Mouse (Mus musculus): ENCODE data around the gene Acp5. TPM values are rescaled to one million over a fixed set of nuclear protein-coding genes. Genes with fewer than 3 reads are reported as not detected.

The Acp5 gene
- total and polyA plus RNA-seq, 3 experiments: 0.34 TPM; not detected in 2

DNA sequence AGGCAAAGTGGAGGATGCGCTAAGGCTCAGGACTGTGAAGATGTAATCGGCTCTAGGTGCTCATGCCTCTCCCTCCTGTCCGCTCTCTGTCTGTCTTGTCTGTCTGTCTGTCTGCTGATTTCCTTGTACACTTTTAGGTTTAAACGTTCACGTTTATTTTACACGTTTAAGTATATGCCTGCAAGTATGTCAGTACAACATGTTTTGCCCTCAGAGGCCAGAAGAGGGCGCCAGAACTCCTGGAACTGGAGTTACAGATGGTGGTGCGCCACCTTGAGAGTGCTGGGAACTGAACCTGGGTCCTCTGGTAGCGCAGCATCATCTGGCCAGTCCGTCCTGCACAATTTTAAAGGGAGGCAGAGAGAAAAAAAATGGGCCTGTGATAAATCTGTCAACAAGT lies 31.2 kb upstream of the Acp5 start:
- H3K27ac ChIP-seq (ENCODE audit: insufficient read depth, low read depth): no peak overlapping the region
- H3K9me3 ChIP-seq (replicated peaks; ENCODE audit: low read length): peaks cover 13% of the 10 kb centered on the region
- H3K9ac ChIP-seq (ENCODE audit: insufficient read depth, low read depth): no peak overlapping the region
- dilution Hi-C loops (cut with MboI; ENCODE audit: extremely low pct_ligation_motif_present, extremely low pct_unique_long_range_greater_than_20kb, low sequenced_read_pairs) (no loop called here), in situ Hi-C loops (cut with MboI; ENCODE audit: low pct_ligation_motif_present, low pct_unique_long_range_greater_than_20kb, low sequenced_read_pairs) (no loop called here)
- H3K79me2 ChIP-seq (replicated peaks; ENCODE audit: control insufficient read depth, extremely low read depth, insufficient read depth, poor library complexity, severe bottlenecking): no peaks in the 10 kb centered on the region
- no peaks in the 10 kb centered on the region for H3K36me3 ChIP-seq (replicated peaks in 1 of 2; ENCODE audit: control insufficient read depth in 1 of 2, insufficient read depth in 1 of 2, low read length in 1 of 2)
- H3K4me3 ChIP-seq (replicated peaks in 1 of 3; ENCODE audit: low read depth in 2 of 3, low read length in 2 of 3, poor library complexity in 1 of 3): no peak overlapping the region
- H3K27me3 ChIP-seq (replicated peaks): peaks cover 4% of the 10 kb centered on the region
- no peak overlapping the region for H3K4me2 ChIP-seq (ENCODE audit: insufficient read depth, low read depth, poor library complexity, severe bottlenecking)
- DNase-seq (ENCODE audit: extremely low read depth): no peak
- H3K4me1 ChIP-seq (ENCODE audit: control insufficient read depth in 1 of 2, insufficient read depth in 2 of 2): no peaks in the 10 kb centered on the region
- TF ChIP-seq SIN3A (IDR thresholded peaks at IDR 0.05; ENCODE audit: low read length) (no peak), USF2 (conservative IDR thresholded peaks at IDR 0.05; ENCODE audit: low read depth, low read length) (no peak), ETS1 (conservative IDR thresholded peaks at IDR 0.05; ENCODE audit: low read depth, low read length) (no peak), JUND (conservative IDR thresholded peaks at IDR 0.05; ENCODE audit: low read depth, low read length) (no peak), CTCF (conservative IDR thresholded peaks at IDR 0.05 in 1 of 2, IDR thresholded peaks at IDR 0.05 in 1 of 2; ENCODE audit: low read depth in 2 of 2, low read length in 2 of 2) (0 out of 4 replicates have a peak, but pooled peaks of 1 of the 2 experiments have one; percentile 18), ZMIZ1 (IDR thresholded peaks at IDR 0.05; ENCODE audit: low read depth, low read length) (no peak), MYC (IDR thresholded peaks at IDR 0.05; ENCODE audit: low read depth, low read length) (no peak), CHD1 (IDR thresholded peaks at IDR 0.05; ENCODE audit: low read depth, low read length) (no peak)

DNA sequence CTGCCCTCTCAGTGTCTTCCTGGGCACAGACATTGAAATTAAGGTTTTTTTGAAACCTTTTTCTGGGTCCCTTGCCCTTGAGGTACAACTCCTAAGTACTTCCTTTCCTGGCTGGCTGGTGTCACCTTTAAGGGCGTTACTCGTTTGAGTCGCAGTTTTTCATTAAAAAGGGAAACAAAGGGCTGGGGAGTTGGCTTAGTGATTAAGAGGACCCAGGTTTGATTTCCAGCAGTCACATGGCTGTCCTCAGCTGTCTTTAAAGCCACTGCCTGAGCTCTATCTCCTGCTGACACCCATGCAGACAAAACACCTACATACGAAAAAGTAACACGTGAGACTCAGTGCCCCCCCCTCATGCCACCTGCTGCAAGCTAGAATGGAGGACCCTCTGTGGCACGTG lies 30.5 kb upstream of the Acp5 start:
- H3K27ac ChIP-seq (ENCODE audit: insufficient read depth, low read depth): no peak overlapping the region
- TF ChIP-seq MXI1 (IDR thresholded peaks at IDR 0.05; ENCODE audit: low read depth, low read length): no peak
- TF ChIP-seq POLR2AphosphoS2 (IDR thresholded peaks at IDR 0.05; ENCODE audit: low read depth, low read length): no peak
- no peak for TF ChIP-seq CHD1 (IDR thresholded peaks at IDR 0.05; ENCODE audit: low read depth, low read length)
- TF ChIP-seq PAX5 (IDR thresholded peaks at IDR 0.05; ENCODE audit: low read length): no peak
- TF ChIP-seq MEF2A (IDR thresholded peaks at IDR 0.05; ENCODE audit: borderline replicate concordance, low read depth, low read length): no peak
- no peak for TF ChIP-seq EP300 (IDR thresholded peaks at IDR 0.05; ENCODE audit: low read length)
- no peak for TF ChIP-seq IRF4 (IDR thresholded peaks at IDR 0.05; ENCODE audit: low read depth, low read length)
- H3K36me3 ChIP-seq (replicated peaks in 1 of 2; ENCODE audit: control insufficient read depth in 1 of 2, insufficient read depth in 1 of 2, low read length in 1 of 2): no peaks in the 10 kb centered on the region
- dilution Hi-C loops (cut with MboI; ENCODE audit: extremely low pct_ligation_motif_present, extremely low pct_unique_long_range_greater_than_20kb, low sequenced_read_pairs) (no loop called here), in situ Hi-C loops (cut with MboI; ENCODE audit: low pct_ligation_motif_present, low pct_unique_long_range_greater_than_20kb, low sequenced_read_pairs) (no loop called here)
- no peak overlapping the region for H3K9ac ChIP-seq (ENCODE audit: insufficient read depth, low read depth)
- H3K4me2 ChIP-seq (ENCODE audit: insufficient read depth, low read depth, poor library complexity, severe bottlenecking): no peak overlapping the region
- H3K4me1 ChIP-seq (ENCODE audit: control insufficient read depth in 1 of 2, insufficient read depth in 2 of 2): 0 out of 4 replicates have a peak, but pooled peaks cover 0 to under 1% of the 10 kb centered on the region in 2 experiments
- no peak overlapping the region for H3K4me3 ChIP-seq (replicated peaks in 1 of 3; ENCODE audit: low read depth in 2 of 3, low read length in 2 of 3, poor library complexity in 1 of 3)
- H3K9me3 ChIP-seq (replicated peaks; ENCODE audit: low read length): peaks cover 13% of the 10 kb centered on the region
- peaks cover 4% of the 10 kb centered on the region for H3K27me3 ChIP-seq (replicated peaks)
- H3K79me2 ChIP-seq (replicated peaks; ENCODE audit: control insufficient read depth, extremely low read depth, insufficient read depth, poor library complexity, severe bottlenecking): no peaks in the 10 kb centered on the region
- DNase-seq (ENCODE audit: extremely low read depth): no peak

All from CH12.LX (cell line).